Mouse (Mus musculus) B cell, adult 2 months (primary cell): ENCODE measurements around the gene Exosc2.

Source experiments
- DNase-seq, 2 experiments: peaks; one replicate each; pipeline ENCODE4 v3.0.0; 2022

The Exosc2 gene

GRCm38 (mm10) chr2:31730640-31731039 lies 60.1 kb downstream of the Exosc2 start:
- no peak for DNase-seq
